Mouse (Mus musculus): Measurements from ENCODE around the gene Gm853. TPM values are rescaled to one million over a fixed set of nuclear protein-coding genes. Genes with fewer than 3 reads are reported as not detected.

The Gm853 gene
- polyA plus RNA-seq, 1 experiment, result 0.11 TPM

DNA sequence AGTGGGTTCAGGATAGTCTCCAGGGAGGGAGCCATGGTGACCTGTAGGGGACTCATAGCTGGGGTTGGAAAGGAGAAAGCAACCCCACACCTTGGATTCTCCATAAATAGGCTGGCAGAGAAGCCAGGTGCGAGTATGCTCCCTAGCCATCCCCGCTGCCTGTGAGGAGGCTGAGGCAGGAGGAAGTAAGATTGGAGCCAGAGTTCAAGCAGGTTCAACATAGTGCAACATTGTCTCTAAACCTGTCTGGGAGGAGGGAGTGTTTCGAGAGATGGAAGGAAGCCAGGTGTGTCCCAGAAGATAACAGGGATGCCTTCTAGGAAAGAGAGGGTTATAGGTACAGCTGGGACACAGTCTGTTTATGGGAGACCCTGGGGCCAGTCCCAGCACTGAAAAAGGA, 42.3 kb downstream of the Gm853 start:
- Histone ChIP-seq H3K4me1 (peaks cover 7% of the 10 kb centered on the region), H3K4me3 (replicated peaks) (no peak overlapping the region), H3K9me3 (no peaks in the 10 kb centered on the region), H3K36me3 (replicated peaks; ENCODE audit: low read length) (no peaks in the 10 kb centered on the region), H3K27me3 (replicated peaks) (peaks cover 88% of the 10 kb centered on the region)
- no peak for TF ChIP-seq GATA1 (IDR thresholded peaks at IDR 0.05; ENCODE audit: borderline replicate concordance, low read length)
- no peak for TF ChIP-seq FLI1 (IDR thresholded peaks at IDR 0.05; ENCODE audit: low read length)

- no peaks in the 10 kb centered on the region for H3K9me3 ChIP-seq
- no peaks in the 10 kb centered on the region for H3K36me3 ChIP-seq (replicated peaks; ENCODE audit: low read length)
- peaks cover 88% of the 10 kb centered on the region for H3K27me3 ChIP-seq (replicated peaks)
- H3K4me3 ChIP-seq (replicated peaks), result no peak overlapping the region
- TF ChIP-seq FLI1 (IDR thresholded peaks at IDR 0.05; ENCODE audit: low read length) (no peak), GATA1 (IDR thresholded peaks at IDR 0.05; ENCODE audit: borderline replicate concordance, low read length) (no peak)
- H3K4me1 ChIP-seq, result peaks cover 14% of the 10 kb centered on the region
Measured at GRCm38 (mm10) chr4:130177536-130177935, 44.7 kb downstream of the Gm853 start.

- Histone ChIP-seq H3K4me3 (replicated peaks) (no peak overlapping the region), H3K4me1 (peaks cover 14% of the 10 kb centered on the region), H3K27me3 (replicated peaks) (peaks cover 88% of the 10 kb centered on the region), H3K36me3 (replicated peaks; ENCODE audit: low read length) (no peaks in the 10 kb centered on the region), H3K9me3 (no peaks in the 10 kb centered on the region)
- TF ChIP-seq GATA1 (IDR thresholded peaks at IDR 0.05; ENCODE audit: borderline replicate concordance, low read length) (no peak), FLI1 (IDR thresholded peaks at IDR 0.05; ENCODE audit: low read length) (no peak)
Measured at GRCm38 (mm10) chr4:130177087-130177486, 45.1 kb downstream of the Gm853 start.

- TF ChIP-seq FLI1 (IDR thresholded peaks at IDR 0.05; ENCODE audit: low read length) (no peak), GATA1 (IDR thresholded peaks at IDR 0.05; ENCODE audit: borderline replicate concordance, low read length) (no peak)
Measured at GRCm38 (mm10) chr4:130176156-130176720, 46.0 kb downstream of the Gm853 start.

DNA sequence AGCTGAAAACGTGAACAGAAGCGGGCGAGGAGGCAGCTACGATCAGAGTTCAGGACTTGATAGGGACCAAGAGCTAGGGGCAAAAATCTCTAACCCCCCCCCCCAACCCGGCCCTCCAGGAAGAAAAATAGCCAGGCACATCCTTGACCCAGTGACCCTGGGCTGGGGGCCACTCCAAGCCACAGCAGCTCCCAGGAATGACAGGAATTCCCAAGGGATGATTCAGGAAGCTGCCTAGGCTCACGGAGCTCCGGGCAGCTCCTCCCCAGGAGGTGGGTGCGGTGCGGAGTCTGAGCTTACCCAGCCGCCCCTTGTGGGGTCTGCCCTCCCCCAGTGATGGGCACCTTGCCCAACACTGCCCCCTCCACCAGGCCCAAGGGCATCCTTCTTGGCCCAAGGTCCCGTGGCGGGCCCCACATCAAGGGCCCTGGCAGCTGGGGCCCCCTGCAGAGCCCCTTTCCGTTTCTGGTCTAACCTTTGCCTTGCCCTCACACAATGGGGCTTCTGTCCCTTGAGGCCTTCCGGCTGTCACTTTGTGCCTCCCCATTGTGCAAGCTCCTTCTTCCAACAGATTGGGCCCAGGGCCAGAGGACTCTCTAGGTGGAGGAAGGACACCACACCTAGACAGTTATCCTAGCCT, 47.0 kb downstream of the Gm853 start, which contains the start of gene Tinagl1:
TSS of gene Tinagl1 (minus strand) at position 51 of the 640 bp plus-strand sequence.
- Histone ChIP-seq H3K4me3 (replicated peaks) (peak within 1 kb of the TSS; percentile 71), H3K36me3 (replicated peaks; ENCODE audit: low read length) (no peaks in the 10 kb centered on the region), H3K27me3 (replicated peaks) (peaks cover 88% of the 10 kb centered on the region), H3K9me3 (no peaks in the 10 kb centered on the region), H3K4me1 (peaks cover 10% of the 10 kb centered on the region; the same call in 1 of the 2 replicates)
- TF ChIP-seq FLI1 (IDR thresholded peaks at IDR 0.05; ENCODE audit: low read length) (no peak), GATA1 (IDR thresholded peaks at IDR 0.05; ENCODE audit: borderline replicate concordance, low read length) (no peak)

More at GRCm38 (mm10) chr4:130176156-130176720, 46.0 kb downstream of the Gm853 start:
- no peaks in the 10 kb centered on the region for H3K9me3 ChIP-seq
- H3K36me3 ChIP-seq (replicated peaks; ENCODE audit: low read length), result no peaks in the 10 kb centered on the region
- peaks cover 87% of the 10 kb centered on the region for H3K27me3 ChIP-seq (replicated peaks)
- H3K4me3 ChIP-seq (replicated peaks), result no peak overlapping the region
- H3K4me1 ChIP-seq, result peaks cover 10% of the 10 kb centered on the region; the same call in 1 of the 2 replicates

DNA sequence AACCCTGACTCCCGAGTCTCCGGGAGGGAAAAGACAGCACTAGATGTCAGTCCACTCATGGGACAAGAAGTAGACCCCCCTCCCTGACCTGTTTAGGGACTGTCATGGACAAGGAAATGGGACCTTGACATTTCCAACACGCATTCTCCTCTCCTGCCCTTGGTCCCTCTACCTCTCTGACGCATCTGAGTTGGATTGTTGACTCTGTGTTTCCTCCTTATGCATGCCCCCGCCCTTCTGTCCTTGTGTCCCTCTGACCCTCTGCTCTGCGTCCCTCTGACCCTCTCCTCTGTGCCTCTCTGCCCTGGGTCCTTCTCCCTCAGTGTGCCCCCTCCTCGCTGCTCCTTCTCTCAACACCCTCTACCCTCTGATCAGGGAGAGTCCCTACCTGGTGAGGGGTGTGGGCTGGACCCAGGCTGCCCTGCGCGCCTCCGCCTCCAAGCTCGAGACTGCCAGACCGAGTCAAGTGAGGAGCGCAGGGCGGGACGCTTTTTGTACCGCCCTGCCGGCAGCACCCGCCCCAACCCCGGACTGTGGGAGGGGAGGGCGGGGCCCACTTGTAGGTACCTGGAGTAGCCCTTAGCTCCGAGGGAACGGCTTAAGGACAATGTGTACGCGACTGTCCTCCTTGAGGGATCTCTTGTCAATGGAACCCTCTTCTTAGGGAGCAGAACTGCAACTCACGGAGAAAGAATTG, 47.7 kb downstream of the Gm853 start:
- no peaks in the 10 kb centered on the region for H3K36me3 ChIP-seq (replicated peaks; ENCODE audit: low read length)
- peaks cover 10% of the 10 kb centered on the region; the same call in 1 of the 2 replicates for H3K4me1 ChIP-seq
- TF ChIP-seq GATA1 (IDR thresholded peaks at IDR 0.05; ENCODE audit: borderline replicate concordance, low read length) (no peak), FLI1 (IDR thresholded peaks at IDR 0.05; ENCODE audit: low read length) (no peak)
- H3K4me3 ChIP-seq (replicated peaks), result peak overlapping the region; percentile 71
- peaks cover 88% of the 10 kb centered on the region for H3K27me3 ChIP-seq (replicated peaks)
- H3K9me3 ChIP-seq, result no peaks in the 10 kb centered on the region

DNA sequence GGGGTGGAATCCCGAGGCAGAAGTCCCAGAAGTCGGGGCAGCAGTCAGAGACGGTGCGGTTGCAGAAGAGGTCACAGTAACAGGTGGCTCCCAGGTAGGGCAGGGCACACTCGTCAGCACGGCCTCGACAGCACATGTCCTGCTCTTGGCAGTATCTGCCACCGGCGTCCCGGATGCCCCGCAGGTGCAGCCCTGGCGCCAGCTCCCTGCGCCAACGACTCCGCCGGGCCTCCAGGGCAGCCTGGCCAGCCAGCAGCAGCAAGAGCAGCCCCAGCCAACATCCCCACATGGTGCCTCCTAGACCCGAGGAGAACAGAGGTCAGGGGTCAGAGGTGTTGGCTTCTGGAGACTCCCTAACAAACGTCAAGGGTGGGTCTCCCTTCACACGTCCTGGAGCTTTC, 48.3 kb downstream of the Gm853 start:
- Histone ChIP-seq H3K4me1 (peaks cover 10% of the 10 kb centered on the region; the same call in 1 of the 2 replicates), H3K9me3 (no peaks in the 10 kb centered on the region), H3K4me3 (replicated peaks) (no peak overlapping the region), H3K27me3 (replicated peaks) (peaks cover 91% of the 10 kb centered on the region), H3K36me3 (replicated peaks; ENCODE audit: low read length) (no peaks in the 10 kb centered on the region)
- TF ChIP-seq FLI1 (IDR thresholded peaks at IDR 0.05; ENCODE audit: low read length), result no peak
- TF ChIP-seq GATA1 (IDR thresholded peaks at IDR 0.05; ENCODE audit: borderline replicate concordance, low read length), result no peak

- no peak for TF ChIP-seq FLI1 (IDR thresholded peaks at IDR 0.05; ENCODE audit: low read length)
- no peak for TF ChIP-seq GATA1 (IDR thresholded peaks at IDR 0.05; ENCODE audit: borderline replicate concordance, low read length)
- Histone ChIP-seq H3K4me1 (peaks cover 12% of the 10 kb centered on the region; the same call in 1 of the 2 replicates), H3K36me3 (replicated peaks; ENCODE audit: low read length) (no peaks in the 10 kb centered on the region), H3K27me3 (replicated peaks) (peaks cover 92% of the 10 kb centered on the region), H3K4me3 (replicated peaks) (no peak overlapping the region), H3K9me3 (no peaks in the 10 kb centered on the region)
Measured at GRCm38 (mm10) chr4:130173060-130173822, 49.0 kb downstream of the Gm853 start.
